ENCODE assay signal across 20 mouse cellular contexts in genomic region chr7:130688601-130689000, GRCm38 (mm10).
A peak's percentile ranks its signal among the peaks of the same experiment; 100 is the strongest.
DNase-seq lines count a peak whose midpoint lies in the region; ATAC-seq and TF ChIP-seq lines count a peak whose summit lies in the region.
"Had no signal": no experiment of that assay in that cellular context is flagged by ENCODE, and none has a peak within 500 bp of the region (broad histone marks: within the 10 kb centered on the region; RNA-seq: fewer than 3 reads in every experiment).

No protein-coding gene starts in this region.

- no peak for TF ChIP-seq POLR2A in kidney, adult 2 months (IDR thresholded peaks at IDR 0.05; ENCODE audit: low read depth, low read length)

- H3K4me2 ChIP-seq in kidney, embryonic 16.5 days (replicated peaks; ENCODE audit: low read depth, low read length) = no peak overlapping the region
- no peak overlapping the region for H3K4me2 ChIP-seq in midbrain, embryonic 16.5 days (ENCODE audit: low read length)
- H3K4me2 ChIP-seq: embryonic facial prominence, embryonic 15.5 days; hindbrain, embryonic 14.5 days had no signal

- ATAC-seq in kidney, embryonic 16.5 days (ENCODE audit: low FRiP score, low TSS enrichment) = no peak
- ATAC-seq in midbrain, embryonic 16.5 days = no peak
- ATAC-seq: forebrain, embryonic 16.5 days had no signal

- peak; percentile 14 for DNase-seq in gastrocnemius, adult 2 months
- DNase-seq in gastrocnemius, postnatal 36 days = no peak
- peak; percentile 71 for DNase-seq in kidney, adult 2 months
- peak; percentile 47 to 79 for DNase-seq in kidney, postnatal 25 days
- no peak for DNase-seq in kidney, postnatal 4 days
- DNase-seq in midbrain, embryonic 10.5 days (ENCODE audit: low spot score) = no peak
- DNase-seq: adrenal gland, postnatal 10 days; cerebellum, adult 11 months; cerebellum, adult 8-10 months; cerebellum, postnatal 14 days; embryo, embryonic 11 days; gastrocnemius, postnatal 14 days; heart, postnatal 10 days; heart, postnatal 4 days had no signal

- H3K27me3 ChIP-seq in kidney, adult 2 months (replicated peaks; ENCODE audit: control insufficient read depth, insufficient read depth, low read length) = no peaks in the 10 kb centered on the region
- no peaks in the 10 kb centered on the region for H3K27me3 ChIP-seq in kidney, embryonic 16.5 days (ENCODE audit: insufficient read depth, low read length)
- no peaks in the 10 kb centered on the region for H3K27me3 ChIP-seq in midbrain, embryonic 10.5 days (ENCODE audit: low read depth, poor library complexity, severe bottlenecking)
- H3K27me3 ChIP-seq in midbrain, embryonic 16.5 days (ENCODE audit: control insufficient read depth, insufficient read depth, low read depth, low read length) = no peaks in the 10 kb centered on the region
- H3K27me3 ChIP-seq: embryonic facial prominence, embryonic 15.5 days had no signal

- H3K4me1 ChIP-seq in kidney, adult 2 months (ENCODE audit: control insufficient read depth, insufficient read depth, low read length) = peaks cover 9% of the 10 kb centered on the region; the same call in 1 of the 2 replicates
- peaks cover 27% of the 10 kb centered on the region for H3K4me1 ChIP-seq in kidney, embryonic 16.5 days (ENCODE audit: insufficient read depth, low read length)
- peaks cover 36% of the 10 kb centered on the region for H3K4me1 ChIP-seq in midbrain, embryonic 10.5 days
- peaks cover 5% of the 10 kb centered on the region for H3K4me1 ChIP-seq in midbrain, embryonic 16.5 days (ENCODE audit: control insufficient read depth, insufficient read depth, low read length)

- intact Hi-C loops in gastrocnemius, adult 2 months (cut with DNase I) = no loop called here
- intact Hi-C loops in gastrocnemius, postnatal 36 days (cut with DNase I) = no loop called here

- H3K4me3 ChIP-seq in gastrocnemius, adult 2 months = no peak overlapping the region
- H3K4me3 ChIP-seq in kidney, adult 2 months (ENCODE audit: insufficient read depth, low read depth, low read length) = no peak overlapping the region
- H3K4me3 ChIP-seq in kidney, embryonic 16.5 days (ENCODE audit: low read length) = no peak overlapping the region
- no peak overlapping the region for H3K4me3 ChIP-seq in midbrain, embryonic 10.5 days
- H3K4me3 ChIP-seq in midbrain, embryonic 16.5 days (ENCODE audit: low read depth, low read length) = no peak overlapping the region
- H3K4me3 ChIP-seq: embryonic facial prominence, embryonic 15.5 days; erythroblast, embryonic 14.5 days had no signal

- no peak for TF ChIP-seq CTCF in gastrocnemius, adult 2 months (IDR thresholded peaks at IDR 0.05)
- no peak for TF ChIP-seq CTCF in kidney, adult 2 months (conservative IDR thresholded peaks at IDR 0.05; ENCODE audit: insufficient read depth, insufficient read length, low read depth, low read length)

- 70% methylated on average over 4 of the region's 4 CpGs for WGBS in kidney, adult 2 months
- 87% methylated on average over 4 of the region's 4 CpGs for WGBS in kidney, embryonic 16.5 days
- WGBS in midbrain, embryonic 10.5 days = 78% methylated on average over 4 of the region's 4 CpGs
- 84% methylated on average over 4 of the region's 4 CpGs for WGBS in midbrain, embryonic 16.5 days

- H3K9ac ChIP-seq in kidney, embryonic 16.5 days (replicated peaks; ENCODE audit: low read length) = no peak overlapping the region
- H3K9ac ChIP-seq in midbrain, embryonic 16.5 days (ENCODE audit: low read depth, low read length) = no peak overlapping the region
- H3K9ac ChIP-seq: embryonic facial prominence, embryonic 15.5 days; hindbrain, embryonic 14.5 days had no signal

- no peak overlapping the region for H3K27ac ChIP-seq in gastrocnemius, adult 2 months
- no peak overlapping the region for H3K27ac ChIP-seq in kidney, adult 2 months (ENCODE audit: insufficient read depth, low read depth, low read length)
- no peak overlapping the region for H3K27ac ChIP-seq in kidney, embryonic 16.5 days (ENCODE audit: low read length)
- 0 out of 2 replicates have a peak overlapping the region, but pooled peaks have one; percentile 23 for H3K27ac ChIP-seq in midbrain, embryonic 10.5 days (replicated peaks)
- no peak overlapping the region for H3K27ac ChIP-seq in midbrain, embryonic 16.5 days (ENCODE audit: low read length)
- H3K27ac ChIP-seq: embryonic facial prominence, embryonic 15.5 days; hindbrain, embryonic 14.5 days had no signal

- no peaks in the 10 kb centered on the region for H3K9me3 ChIP-seq in kidney, embryonic 16.5 days (ENCODE audit: low read length)
- H3K9me3 ChIP-seq in midbrain, embryonic 10.5 days (replicated peaks) = no peaks in the 10 kb centered on the region
- H3K9me3 ChIP-seq in midbrain, embryonic 16.5 days (replicated peaks; ENCODE audit: control insufficient read depth, low read length, poor library complexity, severe bottlenecking) = no peaks in the 10 kb centered on the region
- H3K9me3 ChIP-seq: embryonic facial prominence, embryonic 15.5 days had no signal

- no peaks in the 10 kb centered on the region for H3K36me3 ChIP-seq in kidney, adult 2 months (ENCODE audit: control insufficient read depth, insufficient read depth, low read length)
- H3K36me3 ChIP-seq in kidney, embryonic 16.5 days (ENCODE audit: insufficient read depth, low read length) = no peaks in the 10 kb centered on the region
- no peaks in the 10 kb centered on the region for H3K36me3 ChIP-seq in midbrain, embryonic 10.5 days
- H3K36me3 ChIP-seq in midbrain, embryonic 16.5 days (ENCODE audit: control insufficient read depth, insufficient read depth, low read length) = no peaks in the 10 kb centered on the region
- H3K36me3 ChIP-seq: embryonic facial prominence, embryonic 15.5 days had no signal

Comparison
In these comparisons a context has a peak if more than half of its experiments do, and no peak if none do; other contexts are left out.
1. DNase-seq: peak in gastrocnemius, adult 2 months (single experiment), kidney, adult 2 months (single experiment) and kidney, postnatal 25 days (2 of 2); none in gastrocnemius, postnatal 36 days (0 of 2), kidney, postnatal 4 days (0 of 2) and midbrain, embryonic 10.5 days (single experiment).